Mouse (Mus musculus) CH12.LX (cell line): ENCODE results near the gene Prom2. TPM values are rescaled to one million over a fixed set of nuclear protein-coding genes. Genes with fewer than 3 reads are reported as not detected.

Experiments used
- DNase-seq: peaks from one replicate; pipeline ENCODE4 v3.0.0-alpha.2; 2013; ENCODE audit errors: extremely low read depth
- H3K27ac ChIP-seq: 2 replicates; pipeline ENCODE4 v1.5.1; 2012; ENCODE audit warnings: low read depth, mild to moderate bottlenecking, control low read depth, moderate library complexity; ENCODE audit not compliant: insufficient read depth
- H3K27me3 ChIP-seq: replicated peaks from 2 replicates; pipeline ENCODE3; 2012; ENCODE audit warnings: inconsistent platforms
- H3K36me3 ChIP-seq, 2 experiments: replicated peaks in 1 of 2; 2 replicates each; pipeline versions ENCODE3 to v1.6.1; 2012; ENCODE audit warnings: inconsistent platforms in 1 of 2, low read length in 1 of 2, mild to moderate bottlenecking in 1 of 2, mixed read lengths in 1 of 2, moderate library complexity in 1 of 2; ENCODE audit not compliant: control insufficient read depth in 1 of 2, insufficient read depth in 1 of 2
- H3K4me1 ChIP-seq, 2 experiments: 2 replicates each; pipeline ENCODE4 v1.6.1; 2012; ENCODE audit warnings: inconsistent platforms in 1 of 2, moderate library complexity in 1 of 2; ENCODE audit not compliant: insufficient read depth in 2 of 2, control insufficient read depth in 1 of 2
- H3K4me2 ChIP-seq: 2 replicates; pipeline ENCODE4 v1.6.1; 2012; ENCODE audit warnings: low read depth, mild to moderate bottlenecking, control low read depth; ENCODE audit not compliant: poor library complexity, insufficient read depth, severe bottlenecking
- H3K4me3 ChIP-seq, 3 experiments: fragments of 150-350 bp in 1 of 3; sonication (generic) in 1 of 3; replicated peaks in 1 of 3; 2 replicates each; pipeline versions ENCODE3 to v1.5.1; 2011 to 2012; ENCODE audit warnings: low read depth in 2 of 3, low read length in 2 of 3, mild to moderate bottlenecking in 2 of 3, moderate library complexity in 2 of 3, control low read depth in 1 of 3, improper control_type of control experiment in 1 of 3, inconsistent platforms in 1 of 3, mixed read lengths in 1 of 3; ENCODE audit not compliant: poor library complexity in 1 of 3
- H3K79me2 ChIP-seq: replicated peaks from 2 replicates; pipeline ENCODE4 v1.6.1; 2012; ENCODE audit warnings: mild to moderate bottlenecking, moderate library complexity; ENCODE audit not compliant: control insufficient read depth, poor library complexity, insufficient read depth, severe bottlenecking; ENCODE audit errors: extremely low read depth
- H3K9ac ChIP-seq: 2 replicates; pipeline ENCODE4 v1.6.1; 2012; ENCODE audit warnings: low read depth, mild to moderate bottlenecking, control low read depth, moderate library complexity; ENCODE audit not compliant: insufficient read depth
- H3K9me3 ChIP-seq: replicated peaks from 2 replicates; pipeline ENCODE3; 2012; ENCODE audit warnings: low read length, inconsistent platforms, mixed read lengths
- BHLHE40 ChIP-seq: IDR thresholded peaks from 2 replicates; pipeline ENCODE4 v1.6.1; 2011; ENCODE audit warnings: mild to moderate bottlenecking, low read depth, low read length, improper control_type of control experiment
- CHD1 ChIP-seq: IDR thresholded peaks from 2 replicates; pipeline ENCODE4 v1.6.1; 2012; ENCODE audit warnings: low read depth, low read length, improper control_type of control experiment, inconsistent platforms
- CTCF ChIP-seq, 2 experiments: IDR thresholded peaks in 1 of 2; conservative IDR thresholded peaks in 1 of 2; 2 replicates each; pipeline ENCODE4 v1.5.1; 2011 to 2012; ENCODE audit warnings: low read depth in 2 of 2, low read length in 2 of 2, improper control_type of control experiment in 1 of 2, inconsistent platforms in 1 of 2, mild to moderate bottlenecking in 1 of 2, moderate library complexity in 1 of 2
- E2F4 ChIP-seq: IDR thresholded peaks from 2 replicates; pipeline ENCODE4 v1.6.1; 2011; ENCODE audit warnings: low read depth, low read length, improper control_type of control experiment; ENCODE audit not compliant: insufficient replicate concordance
- ELF1 ChIP-seq: IDR thresholded peaks from 2 replicates; pipeline ENCODE4 v1.6.1; 2014; ENCODE audit warnings: low read depth, mild to moderate bottlenecking, inconsistent platforms, low read length, improper control_type of control experiment
- EP300 ChIP-seq: IDR thresholded peaks from 2 replicates; pipeline ENCODE4 v1.6.1; 2011; ENCODE audit warnings: low read length, improper control_type of control experiment
- ETS1 ChIP-seq: conservative IDR thresholded peaks from 2 replicates; pipeline ENCODE4 v1.6.1; 2012; ENCODE audit warnings: low read depth, mild to moderate bottlenecking, inconsistent platforms, low read length, improper control_type of control experiment, moderate library complexity
- GABPA ChIP-seq: IDR thresholded peaks from 2 replicates; pipeline ENCODE4 v1.6.1; 2012; ENCODE audit warnings: low read depth, low read length, improper control_type of control experiment, inconsistent platforms; ENCODE audit not compliant: insufficient replicate concordance
- HCFC1 ChIP-seq: IDR thresholded peaks from 2 replicates; pipeline ENCODE4 v1.6.1; 2012; ENCODE audit warnings: low read depth, mild to moderate bottlenecking, inconsistent platforms, low read length, improper control_type of control experiment
- IRF4 ChIP-seq: IDR thresholded peaks from 2 replicates; pipeline ENCODE4 v1.6.1; 2014; ENCODE audit warnings: low read depth, mild to moderate bottlenecking, inconsistent platforms, low read length, improper control_type of control experiment
- JUN ChIP-seq: IDR thresholded peaks from 2 replicates; pipeline ENCODE4 v1.6.1; 2011; ENCODE audit warnings: low read depth, mild to moderate bottlenecking, low read length, improper control_type of control experiment, moderate library complexity; ENCODE audit not compliant: insufficient read depth
- JUND ChIP-seq: conservative IDR thresholded peaks from 2 replicates; pipeline ENCODE4 v1.6.1; 2011; ENCODE audit warnings: low read depth, low read length, improper control_type of control experiment
- MAFK ChIP-seq: IDR thresholded peaks from 2 replicates; pipeline ENCODE4 v1.6.1; 2011; ENCODE audit warnings: low read length, improper control_type of control experiment; ENCODE audit not compliant: insufficient replicate concordance
- MAX ChIP-seq: IDR thresholded peaks from 2 replicates; pipeline ENCODE4 v1.6.1; 2011; ENCODE audit warnings: low read length, improper control_type of control experiment
- MAZ ChIP-seq: IDR thresholded peaks from 2 replicates; pipeline ENCODE4 v1.6.1; 2012; ENCODE audit warnings: low read depth, mild to moderate bottlenecking, inconsistent platforms, low read length, improper control_type of control experiment, moderate library complexity
- MYC ChIP-seq: IDR thresholded peaks from 2 replicates; pipeline ENCODE4 v1.6.1; 2011; ENCODE audit warnings: low read depth, mild to moderate bottlenecking, improper control_type of control experiment, low read length
- NELFE ChIP-seq: IDR thresholded peaks from 2 replicates; pipeline ENCODE4 v1.6.1; 2011; ENCODE audit warnings: low read depth, low read length, improper control_type of control experiment
- PAX5 ChIP-seq: IDR thresholded peaks from 2 replicates; pipeline ENCODE4 v1.6.1; 2012; ENCODE audit warnings: low read length, inconsistent platforms, mixed read lengths
- POLR2A ChIP-seq: IDR thresholded peaks from 2 replicates; pipeline ENCODE4 v1.6.1; 2011; ENCODE audit warnings: low read depth, mild to moderate bottlenecking, improper control_type of control experiment, low read length
- POLR2AphosphoS2 ChIP-seq: IDR thresholded peaks from 2 replicates; pipeline ENCODE4 v1.6.1; 2011; ENCODE audit warnings: low read depth, low read length, improper control_type of control experiment
- RAD21 ChIP-seq: IDR thresholded peaks from 2 replicates; pipeline ENCODE4 v1.6.1; 2011; ENCODE audit warnings: low read depth, mild to moderate bottlenecking, low read length, improper control_type of control experiment, moderate library complexity
- SMC3 ChIP-seq: IDR thresholded peaks from 2 replicates; pipeline ENCODE4 v1.6.1; 2011; ENCODE audit warnings: low read depth, low read length, improper control_type of control experiment
- TBP ChIP-seq: conservative IDR thresholded peaks from 2 replicates; pipeline ENCODE4 v1.6.1; 2011; ENCODE audit warnings: low read depth, low read length, improper control_type of control experiment
- USF2 ChIP-seq: conservative IDR thresholded peaks from 2 replicates; pipeline ENCODE4 v1.6.1; 2011; ENCODE audit warnings: low read depth, low read length, improper control_type of control experiment
- ZC3H11A ChIP-seq: IDR thresholded peaks from 2 replicates; pipeline ENCODE4 v1.6.1; 2012; ENCODE audit warnings: low read depth, mild to moderate bottlenecking, inconsistent platforms, low read length, improper control_type of control experiment
- ZKSCAN1 ChIP-seq: IDR thresholded peaks from 2 replicates; pipeline ENCODE4 v1.6.1; 2012; ENCODE audit warnings: low read depth, inconsistent platforms, low read length, improper control_type of control experiment, borderline replicate concordance
- ZMIZ1 ChIP-seq: IDR thresholded peaks from 2 replicates; pipeline ENCODE4 v1.6.1; 2012; ENCODE audit warnings: low read depth, mild to moderate bottlenecking, inconsistent platforms, low read length, improper control_type of control experiment
- ZNF384 ChIP-seq: IDR thresholded peaks from 2 replicates; pipeline ENCODE4 v1.6.1; 2012; ENCODE audit warnings: low read depth, low read length, improper control_type of control experiment, inconsistent platforms
- dilution Hi-C: fragments of 300-500 bp; cut with MboI; formaldehyde crosslinking; loops from 2 replicates; pipeline ENCODE4 v1.14.3; 2020; ENCODE audit warnings: low sequenced_read_pairs; ENCODE audit not compliant: extremely low pct_unique_long_range_greater_than_20kb, extremely low pct_ligation_motif_present
- in situ Hi-C: fragments of 300-500 bp; cut with MboI; formaldehyde crosslinking; loops from 3 replicates; pipeline ENCODE4 v1.14.3; 2019; ENCODE audit warnings: low sequenced_read_pairs, low pct_ligation_motif_present, low pct_unique_long_range_greater_than_20kb, mixed read lengths
- polyA plus RNA-seq: library from polyadenylated mRNA; unstranded; fragments of >175 nt; gene quantifications from 2 replicates; pipeline ENCODE4 v1.2.1, GENCODE M21; 2012; ENCODE audit warnings: low read depth; ENCODE audit not compliant: insufficient read length
- total RNA-seq, 2 experiments: library from RNA; depleted of rRNA; stranded (reverse); fragments of 300-350 nt in 1 of 2; fragments of >200 nt in 1 of 2; gene quantifications; 2 replicates each; pipeline ENCODE4 v1.2.3; 2012 to 2014

Prom2 gene
- total and polyA plus RNA-seq, 3 experiments: not detected

GRCm38 (mm10) chr2:127549711-127550110 lies 8.4 kb upstream of the Prom2 start:
- TF ChIP-seq JUND: no peak
- no peak for TF ChIP-seq JUN
- TF ChIP-seq HCFC1: no peak
- no peak for TF ChIP-seq ZC3H11A
- no peak for TF ChIP-seq PAX5
- TF ChIP-seq ELF1: no peak
- TF ChIP-seq EP300: no peak
- TF ChIP-seq ZNF384: no peak
- no peak for TF ChIP-seq TBP
- no peak for TF ChIP-seq ETS1
- no peak for TF ChIP-seq E2F4
- no peak for TF ChIP-seq RAD21
- no peak for TF ChIP-seq MYC
- no peak for TF ChIP-seq POLR2A
- no peak for TF ChIP-seq POLR2AphosphoS2
- no peak for TF ChIP-seq CHD1
- Histone ChIP-seq H3K9me3 (peaks cover 7% of the 10 kb centered on the region), H3K4me2 (no peak overlapping the region), H3K4me3 (no peak overlapping the region), H3K4me1 (no peaks in the 10 kb centered on the region), H3K27me3 (peaks cover 81% of the 10 kb centered on the region), H3K79me2 (no peaks in the 10 kb centered on the region), H3K9ac (no peak overlapping the region), H3K36me3 (no peaks in the 10 kb centered on the region), H3K27ac (no peak overlapping the region)
- dilution Hi-C loops: no loop called here
- no peak for DNase-seq
- in situ Hi-C loops: no loop called here

GRCm38 (mm10) chr2:127548342-127549074 lies 7.2 kb upstream of the Prom2 start:
- TF ChIP-seq SMC3 (no peak), HCFC1 (no peak), CTCF (conservative IDR thresholded peaks at IDR 0.05 in 1 of 2, IDR thresholded peaks at IDR 0.05 in 1 of 2; ENCODE audit: low read depth in 2 of 2, low read length in 2 of 2) (no peak), MAFK (no peak), MAZ (no peak), NELFE (no peak), EP300 (no peak), ETS1 (no peak), MAX (no peak), BHLHE40 (no peak), IRF4 (no peak), ZKSCAN1 (no peak), ELF1 (no peak), ZMIZ1 (no peak), ZNF384 (no peak), POLR2AphosphoS2 (no peak), USF2 (no peak), POLR2A (no peak), ZC3H11A (no peak), GABPA (no peak)
- no peak overlapping the region for H3K9ac ChIP-seq
- DNase-seq: no peak

More at GRCm38 (mm10) chr2:127548342-127549074, 7.2 kb upstream of the Prom2 start:
- H3K9me3 ChIP-seq: peaks cover 7% of the 10 kb centered on the region
- in situ Hi-C loops (no loop called here), dilution Hi-C loops (no loop called here)
- H3K4me3 ChIP-seq: no peak overlapping the region
- no peaks in the 10 kb centered on the region for H3K36me3 ChIP-seq
- peaks cover 84% of the 10 kb centered on the region for H3K27me3 ChIP-seq
- no peaks in the 10 kb centered on the region for H3K79me2 ChIP-seq
- H3K4me2 ChIP-seq: no peak overlapping the region
- no peak overlapping the region for H3K27ac ChIP-seq
- H3K4me1 ChIP-seq: no peaks in the 10 kb centered on the region
